Mouse (Mus musculus): ENCODE measurements at regions not wholly inside any gene's neighbourhood (a gene's known extent, or its start where the extent isn't known, plus 50 kb on each side); places are given as distances from the start of the nearest gene placed in this dataset.

DNA sequence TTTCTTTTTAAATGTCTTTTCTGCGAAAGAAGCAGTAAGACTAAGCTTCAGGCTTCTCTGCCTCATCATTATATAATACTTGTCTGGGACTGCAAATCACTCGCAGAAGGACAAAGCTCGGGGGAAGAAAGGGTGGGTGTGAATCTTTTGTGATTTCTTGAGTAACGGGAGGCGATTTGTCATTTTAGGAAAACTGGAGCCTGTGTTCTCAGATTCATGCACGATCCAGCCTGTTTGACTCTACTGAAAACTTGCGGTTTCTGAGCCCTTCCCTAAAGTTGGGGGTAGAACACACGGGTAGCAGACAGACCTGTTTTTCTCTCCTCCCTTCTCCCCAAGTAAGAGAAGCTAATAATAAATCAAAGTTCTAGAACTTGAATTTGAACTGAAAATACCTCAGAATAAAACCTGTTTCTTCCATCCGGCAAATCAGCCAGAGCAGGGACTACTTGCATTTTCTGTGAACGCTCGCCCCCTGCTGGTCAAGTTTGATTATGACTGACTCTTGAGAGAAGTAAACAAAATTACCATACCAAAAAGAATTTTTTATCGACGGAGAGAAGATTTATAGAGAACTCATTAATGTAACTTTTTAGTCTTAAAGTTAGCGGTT is 288.2 kb upstream of the Rps6ka3 start:
- peak; percentile 47; the same call in 1 of the 2 replicates for TF ChIP-seq CTCF (IDR thresholded peaks at IDR 0.05; ENCODE audit: low read depth, low read length)
- no peak for TF ChIP-seq POLR2A (IDR thresholded peaks at IDR 0.05; ENCODE audit: extremely low read depth, insufficient read depth, low read length)
